Mouse (Mus musculus) cerebellum, adult 18-20 months (tissue): ENCODE measurements around the gene Lsmem1.

Experiments used
- DNase-seq, 2 experiments: peaks; one replicate each; pipeline ENCODE4 v3.0.0; 2021

Lsmem1 gene

DNA sequence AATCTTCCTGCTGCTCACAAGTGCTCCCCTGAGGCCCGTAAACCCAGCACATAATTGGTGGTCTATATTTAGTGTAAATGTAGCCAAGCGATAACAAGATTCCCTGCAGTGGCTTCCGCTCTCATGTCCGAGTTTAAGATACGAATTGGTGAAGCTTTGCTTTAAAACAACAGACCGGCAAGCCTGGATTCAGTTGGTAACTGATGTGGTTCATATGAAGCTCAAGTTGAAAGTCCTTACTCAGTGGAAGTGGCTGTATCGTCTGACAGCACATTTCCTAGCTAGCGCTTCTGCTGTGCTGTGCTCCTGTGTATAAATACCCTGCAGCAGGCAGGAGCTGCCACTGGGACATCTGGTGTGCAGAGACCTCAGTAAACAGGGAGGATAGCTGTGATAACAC is at the start of gene Lsmem1:
Lsmem1 (minus strand) TSS at position 189 of the 400 bp plus-strand sequence.
- DNase-seq = no peak

DNA sequence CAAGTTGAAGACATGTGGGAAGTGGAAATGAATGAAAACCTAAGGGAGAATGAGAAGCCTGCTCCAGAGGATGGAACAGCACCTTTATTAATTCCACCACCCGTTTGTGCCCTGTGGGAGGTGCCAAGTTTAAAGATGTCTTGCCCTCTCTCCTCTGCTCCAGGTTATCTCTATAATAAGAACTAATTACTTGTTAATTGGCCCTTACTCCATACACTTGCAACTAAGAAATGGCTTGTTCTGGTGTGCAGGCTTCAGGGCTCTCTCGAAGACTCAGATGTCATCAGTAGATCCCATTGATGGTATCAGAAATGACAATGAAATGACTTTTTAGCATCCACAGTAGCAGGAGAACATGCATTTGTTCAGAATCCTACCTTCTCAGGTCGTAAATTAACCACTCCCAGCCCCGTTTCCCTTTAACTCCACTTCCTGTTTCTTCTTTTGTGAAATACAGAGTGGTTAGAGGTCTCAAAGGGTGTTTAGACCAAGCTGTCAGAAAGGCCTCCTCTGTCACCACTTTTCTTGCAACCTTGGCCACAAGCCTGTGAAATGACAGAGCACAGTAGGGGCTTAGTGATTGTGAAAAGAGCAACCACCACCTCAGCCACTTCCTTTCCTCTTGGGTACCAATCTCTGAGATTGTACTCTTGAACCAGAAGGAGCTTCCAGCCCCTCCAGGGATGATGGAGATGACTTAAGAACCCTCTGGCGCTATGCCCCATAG is 49.3 kb upstream of the Lsmem1 start, which contains the start of gene Ifrd1:
Ifrd1 (minus strand) TSS at position 51 of the 727 bp plus-strand sequence.
- no peak for DNase-seq

DNA sequence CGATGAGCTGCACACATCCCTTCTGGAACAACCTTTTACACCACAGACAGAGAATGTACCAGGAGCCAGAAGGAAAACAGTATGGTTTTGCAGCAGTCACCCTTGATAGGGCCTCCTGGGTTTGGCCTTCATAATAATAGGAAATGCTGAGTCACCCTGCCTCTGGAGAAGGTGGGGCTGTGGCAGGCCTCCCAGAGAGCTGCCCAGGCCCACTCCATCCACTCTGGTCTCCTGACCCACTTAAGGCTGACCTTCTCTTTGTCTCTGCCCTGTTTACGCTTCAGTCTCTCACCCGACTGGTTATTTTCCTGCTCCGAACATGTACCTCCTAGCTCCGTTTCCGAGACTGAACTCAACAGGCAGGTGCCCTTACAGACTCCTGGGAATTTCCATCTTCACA is 48.7 kb upstream of the Lsmem1 start:
- DNase-seq = no peak

DNA sequence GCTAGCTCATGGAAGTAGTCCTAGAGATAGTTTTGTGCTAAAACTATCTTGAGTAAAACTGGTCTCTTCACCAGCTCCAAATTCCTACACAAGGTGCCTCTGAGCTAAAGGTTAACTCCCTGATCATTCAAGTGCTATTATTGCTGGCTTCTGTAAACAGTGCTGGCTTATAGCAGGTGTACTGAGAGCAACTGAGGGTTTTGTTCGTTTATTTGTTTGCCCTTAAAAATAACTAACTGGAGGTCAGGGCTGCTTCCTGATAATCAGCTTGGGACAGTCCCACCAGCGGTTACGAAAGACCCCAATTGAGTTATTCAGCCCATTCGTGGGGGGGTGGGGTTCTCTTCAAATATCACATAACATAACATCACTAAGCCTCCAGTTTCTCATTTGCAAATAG is 48.1 kb upstream of the Lsmem1 start:
- DNase-seq = no peak

DNA sequence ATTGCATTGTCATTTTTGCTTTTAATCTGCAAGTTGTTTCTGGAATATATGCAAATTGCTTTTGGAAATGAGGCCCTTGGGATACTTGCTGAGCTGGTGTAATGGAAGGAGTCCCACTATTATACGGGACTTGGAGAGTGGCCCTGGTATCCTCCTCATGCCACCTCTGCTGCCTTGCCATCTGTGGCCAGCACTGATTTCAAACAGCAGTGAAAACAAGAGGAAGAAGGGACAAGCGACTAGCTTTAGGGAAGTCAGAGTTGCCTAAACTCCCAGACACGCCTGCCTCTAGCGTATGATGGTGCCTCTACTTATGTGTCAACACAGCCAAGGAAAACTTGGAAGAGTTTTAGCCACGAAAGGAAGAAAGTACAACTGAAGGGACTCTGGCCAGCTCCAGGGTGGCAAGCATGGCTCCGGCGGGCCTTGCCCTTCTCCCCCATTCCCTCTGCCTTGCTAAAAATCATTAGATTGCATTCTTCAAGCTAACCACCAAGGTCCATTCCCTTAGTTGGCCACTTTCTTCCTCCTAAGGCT is 46.2 kb upstream of the Lsmem1 start:
- no peak for DNase-seq

DNA sequence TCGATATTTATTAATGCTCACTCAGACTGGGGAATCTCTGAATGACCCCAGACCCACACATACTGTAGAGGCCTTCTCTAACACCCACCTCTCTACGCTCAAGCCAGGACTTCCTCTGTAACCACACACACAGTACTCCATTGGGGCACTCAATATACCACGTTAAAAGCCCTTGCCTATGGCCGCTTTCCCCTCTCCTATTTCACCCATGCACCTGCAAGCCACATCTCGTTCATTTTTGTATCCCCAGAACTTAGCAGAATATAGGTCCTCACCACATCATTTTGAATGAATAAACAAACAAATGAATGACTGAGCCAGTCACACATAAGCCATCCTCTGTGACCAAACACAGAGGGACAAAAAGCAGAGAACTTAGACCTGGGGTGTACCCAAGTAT is 45.6 kb upstream of the Lsmem1 start:
- DNase-seq = no peak

DNA sequence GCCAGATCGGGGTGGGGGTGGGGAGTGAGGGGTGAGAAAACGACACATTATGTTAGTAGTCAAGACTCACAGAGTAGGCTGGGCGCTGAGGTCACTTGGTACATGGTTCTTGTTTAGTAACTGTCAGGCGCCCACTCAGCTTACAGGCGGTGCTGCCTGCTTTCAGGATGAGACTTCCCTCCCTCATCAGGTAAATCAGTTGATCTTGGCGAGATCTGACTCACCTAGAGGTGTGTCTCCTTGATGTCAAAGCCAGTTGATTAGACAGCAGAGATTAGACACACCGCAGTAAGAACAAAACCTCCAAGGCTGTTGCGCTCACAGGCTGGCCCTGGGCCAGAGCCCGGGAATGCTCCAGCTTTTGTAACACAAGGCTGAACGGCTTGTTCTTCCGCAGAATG is 44.5 kb upstream of the Lsmem1 start:
- DNase-seq = peak; percentile 22 to 34

DNA sequence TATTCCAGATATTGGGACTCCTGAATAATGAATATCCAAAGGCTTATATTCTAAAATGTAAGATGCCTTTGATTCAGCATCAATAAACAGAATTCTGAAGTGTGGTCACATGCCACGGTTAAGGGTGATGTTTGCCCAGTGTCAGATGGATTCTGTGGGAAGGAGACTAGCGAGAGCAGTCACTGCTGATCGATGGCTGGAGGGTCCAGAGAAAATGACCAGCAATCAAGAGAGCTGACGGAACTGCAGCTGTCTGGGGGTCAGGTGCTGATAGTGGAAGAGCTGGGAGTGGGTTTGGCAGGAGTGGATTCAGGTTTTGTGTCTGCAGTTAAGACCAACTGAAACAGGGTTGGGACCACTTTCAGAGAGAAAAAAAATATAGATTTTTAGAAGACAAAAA is 44.0 kb upstream of the Lsmem1 start:
- DNase-seq = no peak

DNA sequence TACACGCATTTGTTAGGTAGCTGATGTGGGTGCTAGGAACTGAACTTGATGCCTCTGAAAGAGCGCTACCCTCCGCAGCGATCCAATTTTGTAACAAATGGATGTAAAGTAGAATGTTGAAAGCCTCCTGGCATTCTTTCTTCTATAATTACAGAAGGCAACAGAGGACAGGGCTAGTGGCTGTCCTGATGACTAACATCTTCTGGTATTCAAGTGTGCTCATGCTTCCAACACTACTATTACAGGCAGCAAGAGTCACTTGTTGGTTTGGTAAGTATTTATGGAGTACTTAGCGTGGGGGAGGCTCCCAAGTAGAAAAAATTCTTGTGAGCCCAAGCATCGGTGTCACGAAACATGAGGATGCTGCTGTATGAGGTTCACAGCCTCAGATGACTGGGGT is 39.9 kb upstream of the Lsmem1 start:
- DNase-seq = no peak

DNA sequence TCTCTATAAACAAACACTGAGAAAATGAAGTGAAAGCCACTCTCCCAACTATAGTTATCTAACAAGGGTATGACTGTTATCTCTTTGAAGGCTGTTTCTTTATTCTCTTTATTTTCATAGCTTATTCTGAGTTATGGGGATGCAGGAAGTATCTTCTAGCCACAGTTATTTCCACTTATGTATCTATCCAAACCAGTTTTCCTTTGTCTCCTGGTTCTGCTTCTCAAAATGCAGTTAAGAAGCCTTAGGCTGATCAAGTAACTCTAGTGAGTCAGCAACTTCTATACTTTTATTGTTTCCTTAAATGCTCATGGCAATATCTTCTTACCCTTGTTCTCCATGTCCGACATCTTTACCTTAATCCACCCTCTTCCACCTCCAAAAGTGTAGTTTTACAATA is 32.9 kb upstream of the Lsmem1 start:
- no peak for DNase-seq

DNA sequence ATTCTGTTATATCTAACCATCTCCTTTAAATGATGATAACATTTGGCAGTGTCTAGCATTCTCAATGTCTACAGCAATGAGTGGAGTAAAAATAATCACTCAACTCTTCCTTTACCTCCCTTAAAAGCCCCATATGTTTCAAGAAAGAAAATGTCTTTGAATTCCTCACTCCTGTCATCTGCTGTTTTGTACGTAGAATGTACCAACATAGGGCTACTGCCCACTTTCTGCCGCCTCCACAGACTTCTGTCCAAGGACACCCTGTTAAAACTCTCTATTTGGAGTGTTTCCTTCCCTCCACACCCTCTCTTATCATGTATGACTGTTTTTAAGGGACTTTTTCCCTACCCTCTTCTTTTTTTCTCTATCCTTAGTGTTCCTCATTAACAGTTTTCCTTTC is 32.3 kb upstream of the Lsmem1 start:
- DNase-seq = no peak

DNA sequence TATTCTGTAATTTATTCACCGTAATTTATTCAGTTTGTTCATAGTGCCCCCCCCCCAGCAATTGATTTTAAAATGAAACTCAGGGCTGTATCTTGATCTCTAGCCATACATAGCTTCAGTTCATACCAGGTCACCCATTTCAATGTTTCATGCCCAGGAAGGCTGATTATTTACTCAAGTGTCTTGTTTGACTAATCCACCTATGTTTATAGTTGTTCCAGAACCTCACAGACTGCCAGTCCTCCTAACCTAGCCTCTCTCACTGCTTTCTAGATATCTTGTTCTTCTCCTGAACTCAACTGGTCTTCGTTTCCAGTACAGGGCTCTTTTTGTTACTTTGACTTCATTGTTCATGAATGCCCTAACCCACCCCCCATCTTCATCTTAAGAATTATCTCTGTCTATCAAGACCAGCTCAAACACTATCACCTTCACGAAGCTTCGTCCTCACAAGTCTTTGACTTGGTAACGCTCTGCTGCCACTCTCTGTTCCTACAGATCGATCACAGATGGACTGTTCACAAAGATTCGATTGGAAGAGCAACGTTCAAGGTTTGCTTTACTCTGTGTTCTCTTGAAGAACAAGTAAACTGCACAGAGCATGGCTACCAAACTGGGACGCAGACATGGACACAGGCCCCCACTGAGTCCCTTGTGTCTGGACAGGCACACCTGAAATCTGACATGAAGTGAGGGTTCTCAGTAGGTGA is 25.0 kb upstream of the Lsmem1 start:
- DNase-seq = no peak

DNA sequence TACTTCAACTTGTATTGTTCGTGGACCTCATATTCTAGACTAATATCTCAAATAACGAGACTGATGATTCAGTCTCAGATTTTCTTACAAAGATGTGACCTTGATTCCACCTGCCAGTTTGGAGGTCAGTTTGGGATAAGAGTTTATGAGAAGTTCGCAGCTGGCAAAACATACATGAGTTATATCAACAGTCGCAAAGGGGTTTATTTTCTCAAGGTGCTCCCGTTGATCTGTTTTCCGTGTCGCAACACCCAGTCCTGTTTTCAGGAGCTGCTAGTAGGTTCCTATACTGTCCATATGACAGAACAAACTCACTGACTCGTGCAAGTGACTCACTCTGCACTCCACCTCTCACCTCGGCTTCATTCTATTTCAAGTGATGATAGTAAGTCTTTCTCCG is 24.4 kb upstream of the Lsmem1 start:
- DNase-seq = peak; percentile 17 to 32

DNA sequence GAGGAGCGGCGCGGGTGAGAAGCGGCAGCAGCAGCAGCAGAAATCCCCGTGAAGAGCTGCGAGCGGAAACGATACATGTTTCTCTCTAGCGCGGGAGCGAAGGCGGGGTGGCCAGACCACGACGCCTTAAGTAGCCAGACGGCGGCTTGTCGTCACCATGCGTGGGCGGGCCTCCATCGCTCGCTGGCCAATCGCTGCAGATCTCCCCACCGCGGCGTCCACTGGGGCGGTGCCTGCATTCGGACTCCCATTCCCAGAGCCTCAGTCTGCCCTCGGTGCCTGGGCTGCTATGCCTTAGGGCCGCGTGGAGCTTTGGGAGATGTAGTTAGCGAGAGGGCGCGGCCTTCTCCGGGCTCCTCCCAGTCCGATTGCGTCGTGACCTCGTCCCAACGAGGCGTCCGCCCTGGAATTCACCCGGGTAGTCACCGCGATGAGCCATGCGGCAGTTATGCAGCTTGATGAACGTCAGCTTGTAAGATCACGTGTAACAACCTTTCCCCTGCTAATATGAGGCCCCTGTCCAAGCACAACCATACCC is 23.9 kb upstream of the Lsmem1 start:
- peak; percentile 99 for DNase-seq

DNA sequence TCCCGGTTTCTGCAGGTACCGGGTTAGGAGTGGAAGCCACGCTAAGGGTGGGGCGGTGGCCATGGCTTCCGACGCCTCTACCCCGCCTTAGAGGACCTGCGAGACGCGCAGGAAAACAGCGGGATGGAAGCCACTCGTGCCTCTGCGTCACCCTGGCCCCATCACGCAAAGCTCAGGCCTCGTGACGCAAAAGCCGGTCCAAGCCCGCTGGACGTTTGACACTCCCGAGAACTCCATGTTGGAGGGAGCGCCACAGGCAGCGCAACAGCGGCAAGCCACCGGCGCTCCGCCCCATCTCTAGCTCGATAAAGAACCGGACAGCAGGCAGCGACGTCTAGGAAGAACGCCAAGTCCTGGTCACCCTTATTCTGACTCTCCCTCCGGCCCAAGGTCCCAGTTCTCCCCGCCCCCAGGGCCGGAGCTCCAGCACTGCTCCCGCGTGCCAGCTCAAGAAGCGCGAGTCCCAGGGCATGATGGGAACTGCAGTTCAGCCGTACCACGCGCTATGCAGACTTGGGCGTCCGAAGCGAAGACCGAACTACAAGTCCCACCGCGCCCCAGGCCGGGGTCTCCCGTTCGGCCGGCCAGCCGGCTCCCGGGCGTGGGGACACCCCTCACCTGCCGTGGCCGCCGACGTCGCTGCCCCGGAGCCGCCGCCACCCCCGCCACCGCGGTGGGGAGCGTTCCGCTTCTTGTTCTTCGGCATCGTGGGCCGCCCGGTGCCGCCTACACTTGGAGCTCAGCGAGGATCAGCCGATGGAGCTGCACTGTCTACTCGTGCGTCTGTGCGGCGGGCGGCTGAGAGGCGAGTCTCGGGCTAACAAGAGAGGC is 23.2 kb upstream of the Lsmem1 start:
- DNase-seq = peak; percentile 96 to 98

DNA sequence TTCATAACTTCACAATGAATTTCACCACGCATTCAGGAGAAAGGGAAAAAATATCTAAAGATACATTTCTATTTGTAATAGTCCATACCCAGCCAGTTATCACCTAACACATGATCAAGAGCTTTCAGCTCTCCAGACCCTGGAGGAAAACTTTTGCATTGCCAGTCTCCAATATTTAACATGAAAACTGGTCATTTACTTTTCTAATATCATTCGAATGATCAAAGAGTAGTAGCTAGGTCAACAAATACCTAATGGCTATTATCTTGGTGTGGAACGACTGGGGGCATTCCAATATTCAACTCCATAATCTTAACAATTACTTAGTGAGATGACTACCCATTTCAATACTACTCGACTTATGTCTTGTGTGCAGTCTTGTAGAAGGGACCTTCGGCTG is 22.3 kb upstream of the Lsmem1 start:
- no peak for DNase-seq

DNA sequence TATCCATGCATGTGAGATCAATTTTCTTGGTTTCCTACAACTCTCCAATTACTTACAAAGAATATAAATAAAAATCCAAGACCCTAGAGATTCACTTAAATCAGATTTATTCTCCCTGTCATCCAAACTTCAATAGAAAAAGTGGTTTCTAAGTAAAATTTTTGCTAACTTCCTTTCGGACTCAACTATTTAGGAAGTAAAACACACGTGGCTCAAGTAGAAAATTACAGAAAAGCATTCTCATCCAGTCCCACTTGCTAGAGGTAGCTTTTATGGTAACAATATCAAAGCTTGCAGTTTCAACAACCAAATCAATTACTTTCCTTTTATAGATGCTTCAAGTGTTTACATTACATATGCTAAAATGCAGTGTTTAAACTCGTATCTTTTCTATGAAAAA is 21.6 kb upstream of the Lsmem1 start:
- no peak for DNase-seq

DNA sequence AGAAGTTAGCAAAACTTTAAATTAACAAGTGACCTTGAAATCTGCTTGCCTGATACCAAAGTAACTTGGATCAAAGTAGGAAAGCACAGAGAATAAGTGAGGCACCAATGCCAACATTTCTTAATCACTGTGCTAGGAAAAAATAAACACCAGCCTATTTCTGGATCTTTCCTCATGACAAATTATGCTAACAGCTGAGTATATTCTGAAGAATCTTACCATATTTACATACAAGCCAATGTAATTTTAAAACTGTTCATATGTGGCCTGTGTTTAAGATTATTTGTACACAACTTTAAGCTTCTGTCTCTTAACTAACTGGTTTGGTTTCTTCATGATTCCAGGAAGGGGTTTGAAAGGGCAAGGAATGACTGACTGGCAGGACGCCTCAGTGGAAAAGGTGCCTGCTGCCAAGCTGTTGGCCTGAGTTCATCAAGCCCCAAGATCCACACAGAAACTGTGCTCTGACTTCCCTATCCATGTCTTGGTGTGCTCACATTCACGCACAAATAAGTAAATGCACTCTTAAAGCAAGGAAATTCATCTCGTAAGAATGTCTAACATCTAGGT is 20.8 kb upstream of the Lsmem1 start:
- peak; percentile 60 to 63 for DNase-seq

DNA sequence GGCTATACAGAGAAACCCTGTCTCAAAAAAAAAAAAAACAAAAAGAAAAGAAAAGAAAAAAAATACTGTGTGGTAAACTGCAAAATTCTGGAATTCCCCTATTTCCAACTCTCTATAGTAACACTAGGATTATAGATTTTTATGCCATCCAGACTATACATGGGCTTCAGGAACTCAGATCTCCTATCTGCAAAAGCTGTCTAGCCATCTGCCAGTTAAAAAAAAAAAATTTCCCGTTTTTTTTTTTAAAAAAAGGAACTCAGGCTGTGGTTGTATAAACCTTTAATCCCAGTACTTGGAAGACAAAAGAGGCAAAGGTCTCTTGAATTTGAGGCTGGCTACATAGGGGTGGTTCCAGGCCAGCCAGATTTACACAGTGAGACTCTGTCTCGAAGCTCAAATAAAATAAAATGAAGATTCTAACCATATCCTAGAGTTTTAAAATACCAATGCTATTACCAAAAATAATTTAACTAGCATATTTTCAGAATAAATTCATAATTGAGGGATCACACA is 19.2 kb upstream of the Lsmem1 start:
- DNase-seq = no peak

DNA sequence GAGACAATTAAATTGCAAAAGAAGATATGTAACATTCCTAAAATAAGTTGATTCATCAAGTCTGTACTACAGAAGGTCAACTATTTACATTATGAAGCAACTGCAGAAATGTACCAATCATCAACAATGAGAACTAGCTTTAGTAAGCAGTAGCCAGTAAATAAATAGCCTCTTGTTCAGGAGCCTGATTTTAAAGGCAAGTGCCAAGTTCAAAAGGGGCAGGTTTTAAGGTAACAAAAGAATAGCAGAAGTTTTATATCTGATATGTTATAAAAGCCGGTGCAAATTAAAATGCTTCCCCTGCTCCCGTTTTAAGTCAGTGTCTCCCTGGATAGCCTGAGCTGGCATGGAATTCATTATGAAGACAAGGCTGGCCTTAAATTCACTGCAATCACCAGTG is 18.5 kb upstream of the Lsmem1 start:
- DNase-seq = no peak

DNA sequence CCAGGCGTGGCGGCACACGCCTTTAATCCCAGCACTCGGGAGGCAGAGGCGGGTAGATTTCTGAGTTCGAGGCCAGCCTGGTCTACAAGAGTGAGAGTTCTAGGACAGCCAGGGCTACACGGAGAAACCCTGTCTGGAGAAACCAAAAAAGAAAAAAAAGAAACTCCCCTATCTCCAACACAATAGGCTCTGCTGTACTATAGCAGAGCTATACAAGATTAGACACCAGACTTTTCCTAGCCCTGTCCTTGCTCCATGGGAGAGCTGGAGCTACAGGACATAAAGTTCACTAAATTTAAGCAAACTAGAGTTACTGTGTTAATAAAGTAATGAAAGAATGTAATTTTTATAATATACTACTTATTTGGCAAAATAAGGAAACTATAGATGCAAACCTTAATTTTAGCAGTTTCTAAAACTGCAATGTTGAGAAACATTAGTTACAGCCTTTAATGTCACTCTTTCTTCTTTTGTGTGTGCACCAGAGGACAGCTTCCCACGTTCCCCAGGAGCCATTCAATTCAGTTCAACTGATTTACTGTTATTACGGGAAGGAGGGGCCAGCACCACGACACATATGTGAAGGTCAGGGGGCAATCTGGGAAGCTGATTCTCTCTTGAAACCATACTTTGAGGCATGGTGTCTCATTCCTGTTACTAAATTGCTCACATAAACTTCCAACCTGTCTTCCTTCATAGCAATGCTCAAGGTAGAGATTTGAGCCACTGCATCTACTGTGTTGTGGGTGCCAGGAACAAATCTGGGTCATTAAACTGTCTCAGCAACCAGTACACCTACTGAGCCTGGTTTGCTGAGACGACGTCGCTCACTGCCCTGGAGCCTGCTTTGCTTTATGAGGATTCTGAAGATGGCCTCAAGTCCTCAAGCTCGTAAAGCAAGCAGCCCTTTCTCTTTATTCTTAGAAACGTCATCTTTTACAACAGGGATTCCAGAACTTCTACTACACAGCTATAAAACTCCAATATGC is 15.9 kb upstream of the Lsmem1 start:
- DNase-seq = no peak
